Mouse (Mus musculus) liver, embryonic 15.5 days (tissue): Measurements from ENCODE around the gene 2610528J11Rik. TPM values are rescaled to one million over a fixed set of nuclear protein-coding genes. Genes with fewer than 3 reads are reported as not detected.
A peak's percentile ranks its signal among the peaks of the same experiment; 100 is the strongest.
"Not testable (repeated sequence)": the region's sequence is repeated elsewhere in the genome, so short reads cannot be mapped to it uniquely, and the experiment has no call there.

ENCODE experiments used
- ATAC-seq: fragments of 200-750 bp; cut with Nextera tagmentation; 2 replicates; pipeline ENCODE4 v1.8.0; 2017; ENCODE audit warnings: moderate number of reproducible peaks, mild to moderate bottlenecking, moderate library complexity; ENCODE audit not compliant: insufficient read depth
- H3K27ac ChIP-seq: fragments of 300-500 bp; sonication (generic); replicated peaks from 2 replicates; pipeline ENCODE4 v1.5.1; 2015; ENCODE audit warnings: mild to moderate bottlenecking, inconsistent platforms
- H3K27me3 ChIP-seq: fragments of 300-500 bp; sonication (generic); 2 replicates; pipeline ENCODE4 v1.6.1; 2015; ENCODE audit warnings: mild to moderate bottlenecking, inconsistent platforms
- H3K36me3 ChIP-seq: fragments of 300-500 bp; sonication (generic); replicated peaks from 2 replicates; pipeline ENCODE4 v1.6.1; 2015; ENCODE audit warnings: moderate library complexity, mild to moderate bottlenecking, inconsistent platforms
- H3K4me1 ChIP-seq: fragments of 300-500 bp; sonication (generic); replicated peaks from 2 replicates; pipeline ENCODE4 v1.6.1; 2015; ENCODE audit warnings: inconsistent platforms
- H3K4me2 ChIP-seq: fragments of 300-500 bp; sonication (generic); 2 replicates; pipeline ENCODE4 v1.6.1; 2015; ENCODE audit warnings: moderate library complexity, mild to moderate bottlenecking, inconsistent platforms
- H3K4me3 ChIP-seq: fragments of 300-500 bp; sonication (generic); replicated peaks from 2 replicates; pipeline ENCODE4 v1.5.1; 2015; ENCODE audit warnings: mild to moderate bottlenecking, inconsistent platforms
- H3K9ac ChIP-seq: fragments of 300-500 bp; sonication (generic); 2 replicates; pipeline ENCODE4 v1.6.1; 2015; ENCODE audit warnings: moderate library complexity, mild to moderate bottlenecking, inconsistent platforms
- H3K9me3 ChIP-seq: fragments of 300-500 bp; sonication (generic); replicated peaks from 2 replicates; pipeline ENCODE4 v1.6.1; 2016; ENCODE audit warnings: inconsistent platforms
- WGBS: fragments of 180-500 bp; shearing (Covaris S2); methylation state at CpG from one replicate; pipeline ENCODE4 v1.1.7; 2015; ENCODE audit warnings: mixed read lengths; ENCODE audit not compliant: insufficient replicate concordance; 5-methylcytosine and 5-hydroxymethylcytosine counted together
- polyA plus RNA-seq: library from polyadenylated mRNA; unstranded; fragments of >200 nt; fragmentation: Nextera tagmentation; extraction: Ambion mirVana; gene quantifications from 2 replicates; pipeline ENCODE4 v1.2.1, GENCODE M21; 2015

2610528J11Rik gene
- polyA plus RNA-seq = 6.4 and 6.8 TPM in 2 replicates

- H3K9ac ChIP-seq = no peak within 1 kb of the TSS
- H3K36me3 ChIP-seq = no peaks in the 10 kb centered on the region
- H3K9me3 ChIP-seq = no peaks in the 10 kb centered on the region
- H3K4me2 ChIP-seq = peak within 1 kb of the TSS; percentile 33
- no peaks in the 10 kb centered on the region for H3K27me3 ChIP-seq
- H3K27ac ChIP-seq = peak within 1 kb of the TSS; percentile 55; the same call in 1 of the 2 replicates
- ATAC-seq = peak; percentile 58
- whole genome bisulfite sequencing = 46% methylated on average over 17 of the region's 17 CpGs
- H3K4me3 ChIP-seq = peak within 1 kb of the TSS; percentile 25
- H3K4me1 ChIP-seq = peaks cover 3% of the 10 kb centered on the region; the same call in 1 of the 2 replicates
These were observed at the start of gene 2610528J11Rik for GRCm38 (mm10) chr4:118526408-118527334. Gene 2610528J11Rik (plus strand): TSS chr4:118526999.

- Histone ChIP-seq H3K9ac (no peak within 1 kb of the TSS), H3K9me3 (no peaks in the 10 kb centered on the region), H3K4me2 (no peak within 1 kb of the TSS; the same call in 1 of the 2 replicates), H3K27ac (no peak within 1 kb of the TSS), H3K4me1 (no peaks in the 10 kb centered on the region), H3K4me3 (no peak within 1 kb of the TSS; the same call in 1 of the 2 replicates), H3K27me3 (no peaks in the 10 kb centered on the region), H3K36me3 (no peaks in the 10 kb centered on the region)
- peak; percentile 60 for ATAC-seq
- WGBS = 20% methylated on average over 8 of the region's 8 CpGs
These were observed 37.1 kb upstream of the 2610528J11Rik start, which contains the start of gene Tie1 for GRCm38 (mm10) chr4:118489717-118490132. Gene Tie1 (minus strand): TSS chr4:118490061.

- Histone ChIP-seq H3K4me3 (no peak overlapping the region), H3K36me3 (no peaks in the 10 kb centered on the region), H3K4me1 (no peaks in the 10 kb centered on the region), H3K27ac (no peak overlapping the region), H3K4me2 (no peak overlapping the region), H3K9me3 (no peaks in the 10 kb centered on the region), H3K27me3 (no peaks in the 10 kb centered on the region), H3K9ac (no peak overlapping the region)
- 73% methylated on average over 10 of the region's 10 CpGs for WGBS
- ATAC-seq = no peak
These were observed 36.3 kb upstream of the 2610528J11Rik start for GRCm38 (mm10) chr4:118490461-118490860.

- 43% methylated on average over 6 of the region's 6 CpGs for WGBS
- H3K27ac ChIP-seq = no peak overlapping the region
- ATAC-seq = no peak
These were observed 26.6 kb upstream of the 2610528J11Rik start for GRCm38 (mm10) chr4:118500171-118500724.

GRCm38 (mm10) chr4:118500792-118501191, 26.0 kb upstream of the 2610528J11Rik start:
- H3K27me3 ChIP-seq = no peaks in the 10 kb centered on the region
- 62% methylated on average over 9 of the region's 9 CpGs for WGBS
- no peak overlapping the region for H3K4me3 ChIP-seq
- no peak overlapping the region for H3K4me2 ChIP-seq
- no peak overlapping the region for H3K9ac ChIP-seq
- no peaks in the 10 kb centered on the region for H3K36me3 ChIP-seq
- no peaks in the 10 kb centered on the region for H3K9me3 ChIP-seq
- H3K4me1 ChIP-seq = no peaks in the 10 kb centered on the region
- no peak for ATAC-seq
- H3K27ac ChIP-seq = no peak overlapping the region

More at GRCm38 (mm10) chr4:118500171-118500724, 26.6 kb upstream of the 2610528J11Rik start:
- Histone ChIP-seq H3K9ac (no peak overlapping the region), H3K9me3 (no peaks in the 10 kb centered on the region), H3K4me3 (no peak overlapping the region), H3K27me3 (no peaks in the 10 kb centered on the region), H3K4me1 (no peaks in the 10 kb centered on the region), H3K4me2 (no peak overlapping the region), H3K36me3 (no peaks in the 10 kb centered on the region)

GRCm38 (mm10) chr4:118505551-118505950, 21.2 kb upstream of the 2610528J11Rik start:
- no peak overlapping the region for H3K9ac ChIP-seq
- no peak overlapping the region for H3K4me3 ChIP-seq
- 58% methylated on average over 3 of the region's 3 CpGs for WGBS
- H3K36me3 ChIP-seq = no peaks in the 10 kb centered on the region
- H3K27ac ChIP-seq = no peak overlapping the region
- H3K4me2 ChIP-seq = no peak overlapping the region
- no peak for ATAC-seq
- no peaks in the 10 kb centered on the region for H3K4me1 ChIP-seq
- no peaks in the 10 kb centered on the region for H3K9me3 ChIP-seq
- no peaks in the 10 kb centered on the region for H3K27me3 ChIP-seq

GRCm38 (mm10) chr4:118507171-118507570, 19.6 kb upstream of the 2610528J11Rik start:
- not testable (repeated sequence) for ATAC-seq, H3K36me3 ChIP-seq, H3K9me3 ChIP-seq, H3K4me2 ChIP-seq, H3K27ac ChIP-seq, H3K4me1 ChIP-seq, H3K27me3 ChIP-seq, H3K9ac ChIP-seq, H3K4me3 ChIP-seq
- WGBS = 54% methylated on average over 1 of the region's 1 CpGs

GRCm38 (mm10) chr4:118509050-118509449, 17.7 kb upstream of the 2610528J11Rik start:
- H3K9ac ChIP-seq = no peak overlapping the region
- 48% methylated on average over 6 of the region's 6 CpGs for WGBS
- no peaks in the 10 kb centered on the region for H3K9me3 ChIP-seq
- no peak overlapping the region for H3K4me3 ChIP-seq
- H3K27ac ChIP-seq = no peak overlapping the region
- no peaks in the 10 kb centered on the region for H3K36me3 ChIP-seq
- H3K27me3 ChIP-seq = no peaks in the 10 kb centered on the region
- H3K4me2 ChIP-seq = no peak overlapping the region
- ATAC-seq = no peak
- no peaks in the 10 kb centered on the region for H3K4me1 ChIP-seq

- H3K36me3 ChIP-seq = no peaks in the 10 kb centered on the region
- H3K4me2 ChIP-seq = no peak overlapping the region
- H3K27ac ChIP-seq = no peak overlapping the region
- no peak for ATAC-seq
- no peak overlapping the region for H3K4me3 ChIP-seq
- WGBS = 13% methylated on average over 20 of the region's 20 CpGs
- peaks cover 18% of the 10 kb centered on the region; the same call in 1 of the 2 replicates for H3K4me1 ChIP-seq
- H3K9ac ChIP-seq = no peak overlapping the region
- H3K27me3 ChIP-seq = peaks cover 21% of the 10 kb centered on the region
- no peaks in the 10 kb centered on the region for H3K9me3 ChIP-seq
These were observed 9.9 kb upstream of the 2610528J11Rik start for GRCm38 (mm10) chr4:118516699-118517496.

GRCm38 (mm10) chr4:118517497-118518146, 9.2 kb upstream of the 2610528J11Rik start:
- H3K27ac ChIP-seq = no peak overlapping the region
- no peaks in the 10 kb centered on the region for H3K9me3 ChIP-seq
- H3K27me3 ChIP-seq = peaks cover 21% of the 10 kb centered on the region
- no peak overlapping the region for H3K4me3 ChIP-seq
- no peak overlapping the region for H3K9ac ChIP-seq
- no peak overlapping the region for H3K4me2 ChIP-seq
- no peak for ATAC-seq
- no peaks in the 10 kb centered on the region for H3K36me3 ChIP-seq
- 29% methylated on average over 16 of the region's 16 CpGs for WGBS
- H3K4me1 ChIP-seq = peaks cover 18% of the 10 kb centered on the region; the same call in 1 of the 2 replicates
